Mouse (Mus musculus) heart, postnatal 0 days (tissue): Measurements from ENCODE around the gene Tle1.

ENCODE experiments used
- CTCF ChIP-seq: IDR thresholded peaks from 2 replicates; pipeline ENCODE4 v1.5.1; 2016; ENCODE audit warnings: antibody characterized with exemption, control low read depth, low read depth
- EP300 ChIP-seq: IDR thresholded peaks from 2 replicates; pipeline ENCODE4 v1.6.1; 2016; ENCODE audit warnings: antibody characterized with exemption, low read depth

GRCm38 (mm10) chr4:72138264-72139080 is 62.2 kb downstream of the Tle1 start:
- TF ChIP-seq CTCF (no peak), EP300 (no peak)
